Mouse (Mus musculus) liver, embryonic 14.5 days (tissue): ENCODE measurements around the gene Myh7b.
A peak's percentile ranks its signal among the peaks of the same experiment; 100 is the strongest.

ENCODE experiments used
- CTCF ChIP-seq: IDR thresholded peaks from 2 replicates; pipeline ENCODE4 v1.5.1; 2016; ENCODE audit warnings: antibody characterized with exemption, low read depth, control low read depth
- EP300 ChIP-seq: IDR thresholded peaks from 2 replicates; pipeline ENCODE4 v1.6.1; 2016; ENCODE audit warnings: antibody characterized with exemption, low read depth

DNA sequence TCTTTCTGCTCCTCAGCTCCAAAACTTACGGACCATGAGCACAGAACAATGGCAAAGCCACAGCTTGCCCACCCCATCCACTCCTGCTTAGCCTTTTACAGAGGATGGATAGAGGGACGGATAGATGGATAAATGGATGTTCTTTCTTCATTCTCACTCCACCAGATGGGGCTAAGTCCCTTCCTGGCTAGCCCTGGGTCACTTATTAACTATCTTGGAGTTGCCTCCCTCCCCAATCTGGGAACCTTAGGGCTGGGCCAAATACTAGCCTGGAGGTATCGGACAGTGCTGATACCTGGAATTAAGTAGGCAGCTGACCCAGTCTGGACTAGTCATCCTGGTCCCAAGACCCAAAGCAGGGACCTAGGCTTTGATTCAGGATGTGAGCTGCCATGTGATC, 7.3 kb upstream of the Myh7b start:
- TF ChIP-seq CTCF (peak; percentile 74), EP300 (no peak)
